Mouse (Mus musculus) lung, adult 2 months (tissue): ENCODE measurements around the gene Hcrtr2.

ENCODE experiments used
- CTCF ChIP-seq: fragments of 200-500 bp; IDR thresholded peaks from 2 replicates; pipeline ENCODE4 v1.5.1; 2011; ENCODE audit warnings: mild to moderate bottlenecking, low read length, control low read depth; ENCODE audit not compliant: insufficient read depth
- POLR2A ChIP-seq: fragments of 200-500 bp; IDR thresholded peaks from 2 replicates; pipeline ENCODE4 v1.6.1; 2011; ENCODE audit warnings: low read depth, mild to moderate bottlenecking, control low read depth, low read length, borderline replicate concordance; ENCODE audit errors: extremely low read depth

- TF ChIP-seq POLR2A (no peak), CTCF (no peak)
Observed at GRCm38 (mm10) chr9:76321589-76321988, 2.1 kb downstream of the Hcrtr2 start.
